Mouse (Mus musculus) bone marrow, adult 2 months (tissue): ENCODE data around the gene Tulp1.

Experiments
- CTCF ChIP-seq: fragments of 200-500 bp; IDR thresholded peaks from 2 replicates; pipeline ENCODE4 v1.5.1; 2011; ENCODE audit warnings: low read length, control low read depth; ENCODE audit not compliant: control insufficient read depth, insufficient read depth
- POLR2A ChIP-seq: fragments of 200-500 bp; IDR thresholded peaks from 2 replicates; pipeline ENCODE4 v1.6.1; 2011; ENCODE audit warnings: low read depth, mild to moderate bottlenecking, control low read depth, low read length, borderline replicate concordance; ENCODE audit not compliant: control insufficient read depth

- TF ChIP-seq CTCF, result no peak
- no peak for TF ChIP-seq POLR2A
Measured at GRCm38 (mm10) chr17:28388534-28388933, 23.5 kb upstream of the Tulp1 start.
